Mouse (Mus musculus) C2C12 (cell line): ENCODE measurements around the gene Hmga2. TPM values are rescaled to one million over a fixed set of nuclear protein-coding genes. Genes with fewer than 3 reads are reported as not detected.

Experiments
- H3K27me3 ChIP-seq: one replicate; pipeline ENCODE4 v1.6.1; 2011; ENCODE audit not compliant: control insufficient read depth, insufficient read depth, insufficient read length
- H3K36me3 ChIP-seq: one replicate; pipeline ENCODE4 v1.6.1; 2011; ENCODE audit not compliant: control insufficient read depth, insufficient read depth
- H3K4me3 ChIP-seq: one replicate; pipeline ENCODE4 v1.5.1; 2011; ENCODE audit warnings: mild to moderate bottlenecking, control low read depth; ENCODE audit not compliant: poor library complexity, insufficient read depth, severe bottlenecking
- H3K79me2 ChIP-seq: one replicate; pipeline ENCODE4 v1.6.1; 2011; ENCODE audit not compliant: control insufficient read depth, insufficient read depth
- H3K79me3 ChIP-seq: one replicate; pipeline ENCODE4 v1.6.1; 2011; ENCODE audit warnings: low read depth, control low read depth
- H3ac ChIP-seq: one replicate; pipeline ENCODE3; 2011; ENCODE audit warnings: low read depth; ENCODE audit not compliant: control insufficient read depth, insufficient read length
- CEBPB ChIP-seq: IDR thresholded peaks from one replicate; pipeline ENCODE4 v1.6.1; 2011; ENCODE audit warnings: low read depth, mild to moderate bottlenecking, control low read depth, moderate library complexity
- CTCF ChIP-seq: IDR thresholded peaks from one replicate; pipeline ENCODE4 v1.5.1; 2011; ENCODE audit not compliant: control insufficient read depth, insufficient read depth, insufficient read length
- FOSL1 ChIP-seq: IDR thresholded peaks from one replicate; pipeline ENCODE4 v1.8.0; 2011; ENCODE audit warnings: mild to moderate bottlenecking, low read length; ENCODE audit not compliant: poor library complexity, insufficient read depth, severe bottlenecking
- MAX ChIP-seq: IDR thresholded peaks from one replicate; pipeline ENCODE4 v1.6.1; 2011; ENCODE audit warnings: mild to moderate bottlenecking, control low read depth
- MYOD1 ChIP-seq: IDR thresholded peaks from one replicate; pipeline ENCODE4 v1.6.1; 2011; ENCODE audit warnings: low read depth; ENCODE audit not compliant: control insufficient read depth, insufficient read length
- MYOG ChIP-seq: IDR thresholded peaks from one replicate; pipeline ENCODE4 v1.6.1; 2011; ENCODE audit not compliant: control insufficient read depth, insufficient read length; ENCODE audit errors: extremely low read depth
- USF1 ChIP-seq: IDR thresholded peaks from one replicate; pipeline ENCODE4 v1.6.1; 2011; ENCODE audit warnings: low read depth, mild to moderate bottlenecking, control low read depth, moderate library complexity
- polyA plus RNA-seq: library from polyadenylated mRNA; unstranded; fragments of >200 nt; fragmentation: generic; extraction: Trizol; gene quantifications from one replicate; pipeline ENCODE4 v1.2.1, GENCODE M21; 2012; ENCODE audit warnings: missing spikeins

The Hmga2 gene
- polyA plus RNA-seq, 1 experiment = 59.9 TPM

- Histone ChIP-seq H3K79me3 (peaks cover 90% of the 10 kb centered on the region), H3K27me3 (no peaks in the 10 kb centered on the region), H3ac (no peak overlapping the region), H3K79me2 (peaks cover 100% of the 10 kb centered on the region), H3K36me3 (peaks cover 94% of the 10 kb centered on the region), H3K4me3 (no peak overlapping the region)
- TF ChIP-seq FOSL1 (no peak), MAX (no peak), MYOD1 (no peak), CTCF (no peak), CEBPB (no peak), USF1 (no peak), MYOG (no peak)
These were observed 89.2 kb downstream of the Hmga2 start for GRCm38 (mm10) chr10:120387105-120387504.

GRCm38 (mm10) chr10:120384797-120385600 is 91.3 kb downstream of the Hmga2 start:
- H3K36me3 ChIP-seq = peaks cover 92% of the 10 kb centered on the region

GRCm38 (mm10) chr10:120384040-120384439 is 92.2 kb downstream of the Hmga2 start:
- Histone ChIP-seq H3K79me2 (peaks cover 100% of the 10 kb centered on the region), H3K27me3 (no peaks in the 10 kb centered on the region), H3K79me3 (peaks cover 88% of the 10 kb centered on the region), H3K36me3 (peaks cover 90% of the 10 kb centered on the region), H3ac (no peak overlapping the region), H3K4me3 (no peak overlapping the region)
- no peak for TF ChIP-seq FOSL1
- TF ChIP-seq MAX = no peak
- no peak for TF ChIP-seq CEBPB
- TF ChIP-seq CTCF = no peak

More at GRCm38 (mm10) chr10:120384797-120385600, 91.3 kb downstream of the Hmga2 start:
- Histone ChIP-seq H3K4me3 (no peak overlapping the region), H3K27me3 (no peaks in the 10 kb centered on the region), H3K79me3 (peaks cover 87% of the 10 kb centered on the region), H3K79me2 (peaks cover 100% of the 10 kb centered on the region), H3ac (no peak overlapping the region)
- TF ChIP-seq MYOG = no peak
- TF ChIP-seq FOSL1 = no peak
- no peak for TF ChIP-seq CTCF
- no peak for TF ChIP-seq CEBPB
- no peak for TF ChIP-seq MAX
- no peak for TF ChIP-seq MYOD1
- no peak for TF ChIP-seq USF1

GRCm38 (mm10) chr10:120377795-120378194 is 98.5 kb downstream of the Hmga2 start:
- Histone ChIP-seq H3ac (no peak overlapping the region), H3K4me3 (no peak overlapping the region), H3K36me3 (peaks cover 87% of the 10 kb centered on the region), H3K79me3 (peaks cover 74% of the 10 kb centered on the region), H3K27me3 (no peaks in the 10 kb centered on the region), H3K79me2 (peaks cover 100% of the 10 kb centered on the region)
- no peak for TF ChIP-seq USF1
- no peak for TF ChIP-seq MAX
- no peak for TF ChIP-seq MYOD1
- no peak for TF ChIP-seq CTCF
- TF ChIP-seq MYOG = no peak

GRCm38 (mm10) chr10:120377327-120377752 is 98.9 kb downstream of the Hmga2 start:
- no peak for TF ChIP-seq FOSL1
- H3K27me3 ChIP-seq = no peaks in the 10 kb centered on the region
- no peak overlapping the region for H3K4me3 ChIP-seq
- H3ac ChIP-seq = no peak overlapping the region
- peaks cover 100% of the 10 kb centered on the region for H3K79me2 ChIP-seq
- peaks cover 87% of the 10 kb centered on the region for H3K36me3 ChIP-seq
- H3K79me3 ChIP-seq = peaks cover 71% of the 10 kb centered on the region

- peaks cover 96% of the 10 kb centered on the region for H3K79me2 ChIP-seq
- peaks cover 60% of the 10 kb centered on the region for H3K79me3 ChIP-seq
- no peak overlapping the region for H3K4me3 ChIP-seq
- H3K36me3 ChIP-seq = peaks cover 88% of the 10 kb centered on the region
- no peaks in the 10 kb centered on the region for H3K27me3 ChIP-seq
- H3ac ChIP-seq = no peak overlapping the region
- TF ChIP-seq FOSL1 = no peak
- no peak for TF ChIP-seq MAX
- no peak for TF ChIP-seq CTCF
- TF ChIP-seq MYOD1 = no peak
- TF ChIP-seq USF1 = no peak
- no peak for TF ChIP-seq CEBPB
- TF ChIP-seq MYOG = no peak
These were observed 100.8 kb downstream of the Hmga2 start for GRCm38 (mm10) chr10:120375438-120375837.
